Mouse (Mus musculus) fibroblast of lung, adult 2 months (primary cell): ENCODE results near the gene Psg16.

ENCODE experiments used
- DNase-seq: peaks from one replicate; pipeline ENCODE4 v3.0.0-alpha.2; 2011; ENCODE audit warnings: low read depth

Psg16 gene

DNA sequence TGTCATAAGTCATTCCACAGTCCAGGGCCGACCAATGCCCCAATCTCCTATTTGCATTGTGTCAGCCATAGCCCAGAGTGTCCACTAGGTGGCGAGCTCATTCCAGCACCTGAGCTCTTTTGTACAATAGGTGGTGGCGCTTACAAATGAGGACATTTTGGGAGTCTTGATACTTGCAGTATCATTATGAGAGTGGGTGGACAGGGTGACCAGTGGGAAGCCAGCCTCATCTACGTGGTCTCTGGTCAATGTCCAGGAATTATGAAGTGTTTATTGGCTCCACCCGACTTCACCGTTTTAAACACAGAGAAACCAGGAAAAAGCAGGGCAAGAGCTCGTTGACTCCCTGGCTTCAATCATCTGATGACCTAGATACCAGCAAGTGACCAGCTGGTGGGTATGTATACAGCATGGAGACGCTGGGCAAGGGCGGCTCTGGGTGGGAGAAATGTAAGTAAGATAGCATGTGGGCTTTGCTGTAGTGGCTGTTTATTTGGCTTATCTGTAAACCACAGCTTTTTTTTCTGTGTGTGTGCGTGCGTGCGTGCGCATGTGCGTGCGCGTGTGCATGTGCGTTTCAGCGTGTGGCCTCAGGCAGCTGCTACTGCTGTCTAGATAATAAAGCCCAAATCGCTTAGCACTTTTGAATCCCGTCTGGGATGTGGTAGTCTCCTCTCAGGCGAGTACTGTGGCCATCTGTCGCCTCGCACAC lies at the start of gene Psg16:
Gene Psg16 (plus strand): TSS at position 137 of the 712 bp plus-strand sequence.
- DNase-seq, result no peak

DNA sequence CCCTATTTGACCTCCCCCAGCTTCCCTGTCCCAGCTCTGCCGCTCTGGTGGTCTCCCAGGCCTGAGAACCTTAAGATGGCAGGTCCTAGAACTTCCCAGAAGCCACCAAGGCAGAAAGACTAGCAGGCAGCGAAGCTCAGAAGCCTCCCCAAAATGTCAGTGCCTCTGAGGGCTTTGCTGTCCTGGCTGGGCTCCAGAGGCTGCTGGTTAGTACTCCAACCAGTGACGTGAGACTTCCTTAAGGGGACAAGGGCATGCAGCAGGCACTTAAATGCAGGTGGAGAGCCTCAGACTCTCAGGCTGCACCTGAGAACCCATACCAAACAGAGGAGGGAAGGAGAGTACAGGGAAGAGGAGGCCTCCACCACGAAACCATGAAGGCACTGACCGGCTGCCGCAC lies 49.7 kb upstream of the Psg16 start:
- no peak for DNase-seq

DNA sequence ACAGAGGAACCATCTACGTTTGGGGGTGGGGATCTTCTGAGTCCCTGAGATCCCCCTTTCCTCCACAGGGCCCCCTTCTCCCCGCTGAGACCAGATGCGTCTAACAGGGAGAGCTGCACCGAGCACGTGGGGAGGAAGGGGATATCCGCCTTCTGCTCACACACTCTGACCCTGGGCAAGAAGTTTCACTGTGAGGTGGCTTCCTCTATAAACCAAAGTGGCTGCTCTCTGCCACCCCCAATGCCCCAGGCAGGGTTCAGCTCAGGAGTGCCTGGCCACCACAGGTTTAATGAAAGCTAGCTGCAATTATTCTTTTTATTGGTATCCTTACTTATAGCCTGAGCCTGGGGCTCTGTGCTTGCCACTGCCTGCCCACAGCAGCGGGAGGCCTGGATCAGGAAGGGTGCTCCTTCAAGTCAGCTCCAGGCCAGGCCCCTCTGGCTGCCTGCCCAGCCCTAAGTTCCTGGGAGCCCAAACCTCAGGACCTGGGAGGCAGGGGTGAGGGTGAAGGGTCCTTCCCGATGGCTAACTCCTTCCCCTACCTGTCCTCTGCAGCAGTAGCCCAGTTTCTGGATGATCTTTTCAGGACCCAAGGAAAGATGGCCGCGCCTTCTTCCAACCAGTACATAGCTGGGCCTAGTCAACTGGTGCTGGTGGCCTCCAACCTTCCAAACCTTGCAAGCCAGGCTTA lies 48.9 kb upstream of the Psg16 start:
- DNase-seq, result no peak

DNA sequence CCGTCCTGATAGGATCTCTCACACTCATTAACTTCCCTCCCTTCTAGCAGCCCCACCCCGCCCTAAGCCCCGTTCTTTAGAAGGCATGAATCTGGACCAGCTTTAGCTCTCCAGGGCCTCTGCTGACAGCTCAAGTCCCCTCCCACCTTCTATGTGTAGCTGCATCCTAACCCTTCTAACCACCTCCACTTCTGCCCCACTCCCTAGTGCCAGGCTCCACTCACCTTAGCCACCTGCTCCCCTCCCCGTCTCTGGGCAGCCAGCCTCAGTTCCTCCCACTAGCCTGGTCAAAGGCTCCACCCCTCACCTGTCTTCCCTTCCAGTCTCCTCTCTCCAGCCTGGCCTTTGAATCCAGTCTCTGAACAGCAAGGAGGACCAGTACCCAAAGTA lies 48.3 kb upstream of the Psg16 start:
- no peak for DNase-seq

DNA sequence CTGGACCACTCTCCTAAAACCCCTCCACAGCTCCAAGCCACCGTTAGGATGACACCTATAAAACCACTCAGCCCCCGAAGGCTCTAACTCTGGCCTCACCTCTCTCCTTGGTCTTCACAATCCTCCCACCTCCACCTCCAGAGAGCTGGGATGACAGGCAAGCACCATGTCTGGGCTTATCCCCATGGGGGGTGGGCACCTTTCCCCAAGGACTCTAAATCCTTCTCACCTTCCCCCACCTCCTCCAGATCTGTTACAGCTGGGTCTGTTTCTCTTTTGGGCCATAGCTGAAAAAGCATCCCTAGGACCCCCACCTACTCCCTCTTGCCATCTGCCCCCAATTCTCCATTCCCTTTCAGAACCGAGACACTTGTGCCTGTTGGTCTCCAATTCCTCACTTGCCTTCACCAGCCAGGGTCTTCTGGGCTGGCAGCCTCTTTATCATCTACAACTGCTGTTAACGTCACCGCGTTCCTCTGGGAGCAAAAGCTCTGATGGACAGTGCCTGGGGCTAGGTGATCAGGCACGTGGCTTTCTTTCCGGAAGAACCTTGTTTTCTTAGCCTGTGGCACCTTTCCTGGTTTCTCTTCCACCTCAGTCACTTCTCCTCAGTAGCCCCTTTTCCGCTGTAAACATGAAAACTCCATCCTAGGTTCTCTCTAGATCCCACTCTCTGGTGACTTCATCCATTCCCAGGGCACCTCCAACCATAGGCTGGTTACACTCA lies 47.8 kb upstream of the Psg16 start:
- no peak for DNase-seq

DNA sequence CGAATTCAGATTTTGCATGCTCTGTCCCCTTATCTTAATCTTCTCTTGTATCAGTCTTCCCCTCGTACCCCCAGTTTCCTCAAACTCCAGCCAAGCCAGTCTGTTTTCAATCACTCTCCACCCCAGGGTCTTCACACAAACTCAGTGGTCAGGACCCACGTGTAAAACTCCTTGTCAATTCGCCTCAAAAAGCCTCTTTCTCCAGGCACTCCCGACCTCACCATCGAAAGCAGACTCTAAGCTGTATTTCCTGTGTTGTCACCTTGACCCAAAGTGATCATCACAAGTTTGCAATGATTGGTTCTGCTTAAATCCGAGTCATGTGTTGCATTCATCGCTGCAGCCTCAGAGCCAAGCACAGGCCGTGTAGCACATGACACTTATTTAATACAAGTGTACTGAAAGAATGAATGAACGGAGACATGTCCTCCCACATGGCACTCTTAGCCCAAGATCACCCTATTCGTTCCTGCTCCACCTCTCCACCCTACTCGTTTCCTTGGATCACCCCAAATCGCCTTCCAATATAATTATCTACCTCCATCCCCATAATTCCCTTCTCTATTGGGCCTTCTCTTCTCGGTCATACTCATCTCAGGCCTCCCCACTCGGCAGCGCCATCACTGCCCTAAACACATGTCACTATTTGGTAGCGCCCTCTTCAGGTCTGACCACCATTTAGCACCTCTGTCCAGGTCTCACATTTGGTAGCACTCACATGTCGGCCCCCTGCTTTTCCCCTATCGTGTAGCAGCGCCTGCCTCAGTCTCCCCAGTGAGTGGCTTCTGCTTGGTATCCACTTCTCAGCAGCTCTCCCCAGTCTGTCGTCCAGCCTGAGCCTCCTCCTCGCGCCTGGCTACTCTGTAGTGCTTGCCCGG lies 46.9 kb upstream of the Psg16 start:
- DNase-seq, result peak; percentile 69

DNA sequence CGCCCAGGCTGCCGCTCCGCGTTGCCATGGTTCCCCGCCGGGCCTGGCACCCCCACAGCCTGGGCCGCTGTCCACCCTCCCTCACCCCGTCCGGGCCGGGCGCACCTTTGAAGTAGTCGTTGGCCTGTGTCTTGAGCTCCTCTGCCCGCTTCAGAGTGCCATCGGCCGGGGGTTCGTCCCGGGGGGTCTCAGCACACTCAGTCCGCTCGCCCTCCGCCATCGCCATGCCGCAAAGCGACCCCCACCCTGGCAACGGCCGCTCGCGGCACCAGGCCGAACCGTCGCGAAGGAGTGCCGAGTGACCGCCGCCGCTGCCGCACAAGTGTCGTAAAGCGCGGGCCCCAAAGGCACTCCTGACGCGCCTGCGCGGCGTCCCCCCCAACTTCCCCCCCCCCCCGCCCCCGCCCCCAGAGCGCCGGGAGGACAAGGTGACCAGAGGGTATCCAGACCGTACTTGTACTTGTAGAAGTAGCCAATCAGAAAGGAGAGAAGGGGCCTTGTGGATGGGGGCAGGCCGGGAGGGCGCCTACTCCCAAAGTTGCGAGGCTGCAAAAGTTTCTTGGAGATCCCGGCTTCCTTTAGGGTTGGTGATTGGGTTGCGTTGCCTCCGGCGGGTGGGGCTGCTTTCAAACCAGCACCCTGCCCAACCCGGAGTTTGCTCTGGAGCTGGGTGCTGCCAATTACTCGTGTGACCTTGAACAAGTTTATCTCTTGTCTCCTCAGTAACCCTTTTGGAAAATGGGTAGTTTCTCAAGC lies 46.1 kb upstream of the Psg16 start, which contains the start of gene Ppp5c:
Gene Ppp5c (minus strand): TSS at position 337 of the 756 bp plus-strand sequence.
- DNase-seq, result peak; percentile 61

DNA sequence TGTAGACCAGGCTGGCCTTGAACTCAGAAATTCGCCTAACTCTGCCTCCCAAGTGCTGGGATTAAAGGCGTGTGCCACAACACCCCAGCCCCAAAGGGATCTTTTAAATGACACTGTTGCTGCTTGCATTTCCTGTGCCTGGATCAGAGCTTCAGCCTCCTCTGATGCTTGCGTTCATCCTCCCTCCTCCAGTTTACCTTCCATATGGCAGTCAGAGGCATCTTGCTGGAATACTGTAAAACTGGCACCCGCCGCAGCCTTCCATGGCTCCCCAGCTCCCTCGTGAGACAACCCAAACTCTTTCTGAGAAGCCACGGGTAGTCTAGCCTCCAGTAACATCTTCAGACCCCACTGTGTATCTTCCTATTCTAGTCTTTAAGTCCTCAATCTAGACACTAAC lies 44.9 kb upstream of the Psg16 start:
- DNase-seq, result no peak

DNA sequence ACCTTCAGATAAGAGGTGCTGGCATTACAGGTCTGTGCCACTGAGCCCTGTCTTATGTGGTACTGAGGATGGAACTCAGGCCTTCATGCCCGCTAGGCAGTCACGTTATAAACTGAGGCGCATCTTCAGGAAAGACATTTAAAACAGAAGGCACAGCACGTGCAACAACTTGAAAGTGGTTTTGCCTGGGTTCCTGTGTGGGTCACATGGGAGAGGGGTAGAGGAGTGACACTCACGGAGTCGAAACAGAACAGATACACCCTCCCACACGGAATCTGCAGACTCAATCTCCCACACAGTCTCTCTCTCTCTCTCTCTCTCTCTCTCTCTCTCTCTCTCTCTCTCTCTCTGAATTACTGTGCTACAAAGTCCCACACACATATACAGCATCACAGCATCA lies 43.6 kb upstream of the Psg16 start:
- DNase-seq, result no peak

DNA sequence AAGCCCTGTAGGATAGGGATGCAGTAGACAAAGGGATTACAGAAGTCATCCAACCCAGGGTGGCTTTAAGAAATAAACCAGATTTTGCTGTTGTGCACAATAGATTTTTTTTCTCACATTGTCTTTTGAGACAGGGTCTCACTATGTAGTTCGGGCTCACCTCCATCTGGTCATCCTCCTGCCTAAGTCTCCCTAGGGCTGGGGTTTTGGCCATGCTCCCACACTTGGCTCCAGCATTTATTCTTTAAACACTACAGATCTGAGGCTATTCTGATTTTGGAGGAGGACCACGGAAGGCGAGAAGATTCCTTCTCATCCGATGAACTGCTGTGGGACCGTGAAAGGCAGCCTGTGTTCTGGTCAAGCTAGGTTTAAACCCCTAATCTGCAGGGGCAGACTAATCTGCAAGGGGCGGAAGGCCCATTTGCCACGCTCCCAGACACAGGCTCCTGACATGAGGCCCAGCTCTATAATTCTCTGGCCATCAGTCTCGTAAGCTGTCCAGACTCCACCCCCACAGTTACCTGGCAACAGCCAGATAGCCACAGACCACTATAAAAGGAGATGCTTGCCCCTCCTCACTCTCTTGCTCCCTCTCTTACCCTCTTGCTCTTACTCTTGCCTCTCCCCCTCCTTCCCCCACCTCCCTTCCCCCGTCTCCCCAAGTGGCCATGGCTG lies 35.7 kb upstream of the Psg16 start:
- DNase-seq, result no peak

DNA sequence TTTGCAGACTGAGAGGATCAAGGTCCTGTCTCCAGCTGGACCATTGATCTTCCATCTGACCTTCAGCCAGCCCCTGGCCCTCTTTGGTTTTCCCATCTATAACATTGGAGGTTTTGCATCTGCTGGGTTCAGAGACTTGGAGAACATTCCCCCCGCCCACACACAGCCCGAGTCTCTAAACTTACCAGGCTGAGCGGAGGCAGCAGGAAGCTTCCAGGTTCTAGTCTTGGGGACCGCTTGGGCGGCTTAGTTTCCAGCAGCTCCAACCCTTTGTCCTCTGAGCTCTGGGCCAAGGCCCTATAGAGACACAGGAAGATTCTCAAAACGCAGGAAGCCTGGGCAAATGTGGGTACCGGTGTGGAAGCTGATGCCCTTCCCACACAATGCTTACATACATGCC lies 34.5 kb upstream of the Psg16 start:
- no peak for DNase-seq

DNA sequence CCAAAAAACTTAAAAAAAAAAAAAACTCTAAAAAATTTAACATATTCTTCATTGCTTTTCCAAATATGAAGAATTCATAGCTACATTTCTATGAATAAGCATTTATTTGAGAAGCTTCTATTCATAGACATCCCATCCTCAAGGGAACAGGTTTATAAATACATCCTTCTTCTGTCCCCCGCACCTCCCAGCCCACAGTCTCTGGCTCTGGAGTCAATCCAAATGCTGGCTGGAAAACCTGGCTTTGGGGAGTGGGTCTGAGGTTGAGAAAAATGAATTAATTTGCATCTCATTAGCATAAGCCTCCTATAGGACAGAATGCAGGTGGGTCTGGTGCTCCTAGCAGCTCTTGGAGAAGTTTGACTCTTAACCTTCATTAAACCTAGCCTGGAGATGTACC lies 28.1 kb upstream of the Psg16 start:
- no peak for DNase-seq

DNA sequence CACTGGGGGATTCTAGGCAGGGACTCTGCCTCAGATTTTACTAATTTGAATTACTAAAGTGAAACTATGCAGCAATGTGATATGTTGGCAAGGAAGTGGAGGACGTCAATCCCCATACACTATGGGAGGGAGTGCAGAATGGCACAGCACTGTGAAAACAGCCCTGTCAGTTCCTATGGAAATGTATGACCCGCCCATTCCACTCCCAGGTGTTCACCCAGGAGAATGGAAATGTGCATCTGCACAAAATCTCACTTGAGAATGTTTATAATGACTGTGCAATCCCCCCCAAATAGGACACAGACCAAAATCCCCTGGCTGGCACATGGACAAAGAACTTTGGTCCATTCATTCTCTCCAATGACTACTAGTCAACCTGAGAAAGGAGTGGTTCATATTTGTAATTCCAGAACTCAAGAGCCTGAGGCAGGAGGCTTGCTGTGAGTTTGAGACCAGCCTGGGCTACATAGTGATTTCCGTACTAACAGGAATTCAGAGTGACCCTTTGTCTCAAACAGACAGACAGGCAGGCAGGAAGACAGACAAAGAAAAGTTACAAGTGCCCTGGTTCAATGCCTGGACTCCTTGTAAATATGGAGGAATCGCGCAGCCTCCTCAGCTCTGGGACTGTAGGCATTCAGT lies 26.7 kb upstream of the Psg16 start:
- no peak for DNase-seq

DNA sequence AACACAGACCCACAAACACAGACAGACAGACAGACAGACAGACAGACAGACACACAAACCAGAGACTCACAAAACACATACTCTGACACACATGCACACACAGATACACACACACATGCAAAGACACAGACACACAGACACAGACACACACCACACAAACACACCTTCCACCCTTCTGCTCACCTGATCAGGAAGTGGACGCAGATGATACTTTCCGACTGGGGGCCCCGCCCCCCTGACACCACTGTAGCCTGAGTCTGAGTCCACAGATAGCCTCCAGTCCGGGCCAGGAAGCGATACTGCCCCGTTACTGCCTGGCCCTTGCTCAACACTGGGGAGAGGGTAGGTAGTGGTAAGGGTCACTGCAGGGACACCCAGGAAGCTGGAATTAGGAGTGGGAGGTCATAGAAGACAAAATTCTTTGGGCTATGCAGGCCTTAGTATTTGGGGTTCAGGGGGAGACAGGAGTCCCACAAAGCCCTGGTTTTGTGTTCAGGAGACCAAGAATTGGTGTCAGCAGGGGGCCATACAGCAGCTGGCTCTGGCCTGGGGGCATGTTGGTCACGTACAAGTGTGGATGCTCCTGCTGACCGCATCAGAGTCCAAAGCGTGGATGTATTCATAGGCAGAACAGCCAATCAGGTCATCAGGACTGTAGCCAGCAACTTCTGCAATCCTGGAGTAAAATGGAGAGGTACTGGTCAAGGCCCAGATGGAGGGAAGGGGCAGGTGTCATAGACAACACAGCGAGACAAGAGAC lies 25.2 kb upstream of the Psg16 start:
- no peak for DNase-seq

DNA sequence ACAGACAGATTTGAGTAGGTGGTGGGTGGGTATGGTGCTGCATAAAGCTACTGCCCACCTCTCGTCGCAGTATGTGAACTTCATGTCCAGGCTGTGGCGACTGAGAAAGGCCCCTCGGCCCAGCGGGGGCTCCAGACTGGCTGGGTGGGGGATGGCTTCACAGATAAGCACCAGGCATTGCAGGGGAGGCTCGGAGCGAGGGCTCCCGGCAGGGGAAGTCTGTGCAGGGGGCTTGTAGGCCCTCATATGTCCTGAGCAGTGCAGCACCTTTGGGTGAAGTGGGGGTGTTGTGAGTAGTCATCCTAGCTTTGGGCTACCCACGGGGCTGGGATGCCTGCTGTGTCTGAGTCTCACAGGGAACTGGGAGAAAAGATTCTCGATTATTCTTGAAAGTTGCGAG lies 23.3 kb upstream of the Psg16 start:
- DNase-seq, result no peak

DNA sequence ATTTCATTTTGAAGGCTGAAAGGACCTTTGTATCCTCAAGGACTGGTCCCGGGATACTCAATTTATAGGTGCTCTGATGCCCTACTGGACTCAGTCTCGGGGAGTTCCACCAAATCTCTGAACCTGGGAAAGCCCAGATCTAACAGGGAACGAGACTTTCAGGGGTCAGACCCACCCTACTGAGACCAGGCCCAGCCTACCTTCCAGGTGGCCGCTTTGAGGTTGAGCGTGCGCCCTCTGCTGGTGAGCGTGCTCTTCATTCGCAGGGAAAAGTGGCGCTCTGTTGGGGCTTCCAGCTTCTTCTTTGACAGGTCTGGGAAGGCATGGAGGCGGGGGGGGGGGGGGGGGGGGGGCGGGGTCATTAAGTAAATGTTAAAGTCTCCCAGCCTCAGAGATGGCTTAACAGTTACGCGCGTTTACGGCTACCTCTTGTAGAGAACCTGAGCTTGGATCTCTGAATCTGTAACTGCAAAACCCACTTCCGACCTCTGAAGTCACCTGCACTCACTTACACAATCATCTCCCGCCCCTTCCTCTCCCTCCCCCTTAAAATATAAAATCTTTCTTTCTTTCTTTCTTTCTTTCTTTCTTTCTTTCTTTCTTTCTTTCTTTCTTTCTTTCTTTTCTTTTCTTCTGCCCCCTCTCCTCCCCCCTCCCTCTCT lies 22.8 kb upstream of the Psg16 start:
- DNase-seq, result no peak

DNA sequence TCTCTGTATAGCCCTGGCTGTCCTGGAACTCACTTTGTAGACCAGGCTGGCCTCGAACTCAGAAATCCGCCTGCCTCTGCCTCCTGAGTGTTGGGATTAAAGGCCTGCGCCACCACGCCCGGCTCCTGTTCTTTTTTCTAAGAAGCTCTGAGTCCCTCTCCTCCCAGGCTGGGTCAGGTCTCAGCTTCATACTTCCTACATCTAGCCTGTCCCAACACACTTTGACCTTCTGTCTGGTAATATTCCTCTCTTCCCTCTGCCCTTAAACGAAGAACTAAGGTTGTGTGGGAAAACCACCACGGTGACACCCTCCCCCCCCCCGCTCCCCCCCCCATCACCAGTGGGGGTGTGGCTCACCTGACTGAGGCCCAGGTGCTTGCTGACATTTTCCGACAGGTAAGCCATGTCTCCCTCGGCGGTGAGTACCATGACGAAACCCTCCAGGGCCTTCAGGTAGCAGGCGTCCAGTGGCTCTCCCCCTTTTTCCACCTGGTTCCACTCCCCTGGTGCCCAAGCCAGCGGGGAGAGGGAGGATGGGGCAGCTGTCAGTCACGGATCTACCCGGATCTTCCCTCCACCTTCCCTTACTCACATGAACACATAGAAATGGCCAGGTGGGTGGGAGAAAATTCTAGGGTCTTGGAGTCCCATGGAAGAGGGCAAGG lies 19.4 kb upstream of the Psg16 start:
- no peak for DNase-seq

DNA sequence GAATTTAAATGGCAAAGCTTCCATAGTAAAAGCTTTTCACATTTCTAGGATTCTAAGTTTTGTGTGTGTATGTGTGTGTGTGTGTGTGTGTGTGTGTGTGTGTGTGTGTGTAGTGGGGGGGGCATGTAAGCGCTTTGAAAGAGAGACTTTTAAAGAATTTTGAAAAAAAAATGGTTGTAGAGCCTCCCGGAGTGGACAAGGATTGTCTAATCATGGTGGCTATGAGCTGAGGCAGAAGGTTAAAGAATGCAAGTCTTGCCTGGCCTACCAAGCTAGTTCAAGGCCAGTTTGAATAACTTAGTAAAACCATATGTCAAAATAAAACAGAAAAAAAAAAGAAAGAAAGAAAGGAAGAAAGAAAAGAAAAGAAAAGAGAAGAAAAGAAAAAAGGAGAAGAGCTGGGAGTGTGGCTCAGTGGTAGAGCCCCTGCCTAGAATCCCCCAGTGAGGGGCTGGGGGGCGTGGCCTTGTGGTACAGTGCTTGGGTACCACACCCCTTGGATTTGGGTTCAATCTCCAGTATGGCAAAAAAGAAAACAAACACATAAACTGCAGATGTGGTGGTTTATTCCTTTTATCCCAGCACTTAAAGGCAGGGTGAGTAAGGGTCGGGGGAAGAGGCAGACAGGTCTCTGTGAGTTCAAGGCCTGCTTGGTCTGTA lies 18.4 kb upstream of the Psg16 start:
- DNase-seq, result no peak
